Mouse (Mus musculus) midbrain, embryonic 13.5 days (tissue): ENCODE results near the gene Rap1gap. TPM values are rescaled to one million over a fixed set of nuclear protein-coding genes. Genes with fewer than 3 reads are reported as not detected.

Experiments used
- ATAC-seq: fragments of 200-750 bp; cut with Nextera tagmentation; 2 replicates; pipeline ENCODE4 v1.8.0; 2017; ENCODE audit warnings: mild to moderate bottlenecking, moderate TSS enrichment, moderate library complexity
- H3K27ac ChIP-seq: fragments of 300-500 bp; sonication (generic); 2 replicates; pipeline ENCODE4 v1.5.1; 2015; ENCODE audit warnings: inconsistent platforms, mild to moderate bottlenecking, moderate library complexity
- H3K27me3 ChIP-seq: fragments of 300-500 bp; sonication (generic); 2 replicates; pipeline ENCODE4 v1.6.1; 2015; ENCODE audit warnings: mild to moderate bottlenecking, inconsistent platforms
- H3K36me3 ChIP-seq: fragments of 300-500 bp; sonication (generic); 2 replicates; pipeline ENCODE4 v1.6.1; 2015; ENCODE audit warnings: mild to moderate bottlenecking, inconsistent platforms
- H3K4me1 ChIP-seq: fragments of 300-500 bp; sonication (generic); replicated peaks from 2 replicates; pipeline ENCODE4 v1.6.1; 2015; ENCODE audit warnings: inconsistent platforms
- H3K4me2 ChIP-seq: fragments of 300-500 bp; sonication (generic); replicated peaks from 2 replicates; pipeline ENCODE4 v1.6.1; 2015; ENCODE audit warnings: moderate library complexity, mild to moderate bottlenecking, inconsistent platforms
- H3K4me3 ChIP-seq: fragments of 300-500 bp; sonication (generic); replicated peaks from 2 replicates; pipeline ENCODE4 v1.5.1; 2015; ENCODE audit warnings: mild to moderate bottlenecking, inconsistent platforms
- H3K9ac ChIP-seq: fragments of 300-500 bp; sonication (generic); replicated peaks from 2 replicates; pipeline ENCODE4 v1.6.1; 2015; ENCODE audit warnings: mild to moderate bottlenecking, inconsistent platforms
- H3K9me3 ChIP-seq: fragments of 300-500 bp; sonication (generic); 2 replicates; pipeline ENCODE4 v1.6.1; 2016; ENCODE audit warnings: mild to moderate bottlenecking, inconsistent platforms
- WGBS: fragments of 180-500 bp; shearing (Covaris S2); methylation state at CpG from one replicate; pipeline ENCODE4 v1.1.7; 2015; 5-methylcytosine and 5-hydroxymethylcytosine counted together
- polyA plus RNA-seq: library from polyadenylated mRNA; unstranded; fragments of >200 nt; fragmentation: Nextera tagmentation; extraction: Ambion mirVana; gene quantifications from 2 replicates; pipeline ENCODE4 v1.2.1, GENCODE M21; 2015

Rap1gap gene
- polyA plus RNA-seq, 1 experiment from 2014 or later, result 30.4 TPM

- peak overlapping the region; percentile 87 for H3K4me2 ChIP-seq
- H3K36me3 ChIP-seq, result no peaks in the 10 kb centered on the region
- WGBS, result 11% methylated on average over 15 of the region's 15 CpGs
- H3K9ac ChIP-seq, result peak overlapping the region; percentile 84
- peaks cover 52% of the 10 kb centered on the region for H3K4me1 ChIP-seq
- peak; percentile 61 for ATAC-seq
- H3K4me3 ChIP-seq, result peak overlapping the region; percentile 64
- H3K9me3 ChIP-seq, result no peaks in the 10 kb centered on the region
- peaks cover 28% of the 10 kb centered on the region; the same call in 1 of the 2 replicates for H3K27me3 ChIP-seq
- no peak overlapping the region for H3K27ac ChIP-seq
Measured at GRCm38 (mm10) chr4:137664980-137665675, 602 bp downstream of the Rap1gap start.

- no peak for ATAC-seq
- Histone ChIP-seq H3K4me3 (no peak overlapping the region; the same call in 1 of the 2 replicates), H3K36me3 (no peaks in the 10 kb centered on the region), H3K27ac (no peak overlapping the region), H3K4me1 (peaks cover 45% of the 10 kb centered on the region), H3K4me2 (peak overlapping the region; percentile 87), H3K27me3 (peaks cover 28% of the 10 kb centered on the region; the same call in 1 of the 2 replicates), H3K9me3 (no peaks in the 10 kb centered on the region), H3K9ac (no peak overlapping the region)
- 89% methylated on average over 5 of the region's 5 CpGs for WGBS
Measured at GRCm38 (mm10) chr4:137665791-137666190, 1.3 kb downstream of the Rap1gap start.

- H3K4me3 ChIP-seq, result no peak overlapping the region
- H3K9me3 ChIP-seq, result no peaks in the 10 kb centered on the region
- H3K27ac ChIP-seq, result no peak overlapping the region
- no peak for ATAC-seq
- H3K36me3 ChIP-seq, result no peaks in the 10 kb centered on the region
- H3K27me3 ChIP-seq, result peaks cover 28% of the 10 kb centered on the region; the same call in 1 of the 2 replicates
- no peak overlapping the region for H3K9ac ChIP-seq
- peaks cover 41% of the 10 kb centered on the region for H3K4me1 ChIP-seq
- H3K4me2 ChIP-seq, result no peak overlapping the region
- 59% methylated on average over 5 of the region's 5 CpGs for WGBS
Measured at GRCm38 (mm10) chr4:137666283-137666957, 1.9 kb downstream of the Rap1gap start.

- Histone ChIP-seq H3K9me3 (no peaks in the 10 kb centered on the region), H3K36me3 (no peaks in the 10 kb centered on the region), H3K4me2 (no peak overlapping the region), H3K4me1 (peaks cover 36% of the 10 kb centered on the region), H3K9ac (peak overlapping the region; percentile 11; the same call in 1 of the 2 replicates), H3K27ac (no peak overlapping the region; the same call in 1 of the 2 replicates), H3K4me3 (no peak overlapping the region), H3K27me3 (peaks cover 28% of the 10 kb centered on the region; the same call in 1 of the 2 replicates)
- no peak for ATAC-seq
- WGBS, result 70% methylated on average over 8 of the region's 8 CpGs
Measured at GRCm38 (mm10) chr4:137666958-137667345, 2.4 kb downstream of the Rap1gap start.

GRCm38 (mm10) chr4:137667747-137668146 is 3.2 kb downstream of the Rap1gap start:
- Histone ChIP-seq H3K27ac (no peak overlapping the region), H3K9me3 (no peaks in the 10 kb centered on the region), H3K4me1 (peaks cover 35% of the 10 kb centered on the region), H3K27me3 (peaks cover 28% of the 10 kb centered on the region; the same call in 1 of the 2 replicates), H3K36me3 (no peaks in the 10 kb centered on the region), H3K4me2 (no peak overlapping the region), H3K9ac (no peak overlapping the region), H3K4me3 (no peak overlapping the region)
- no peak for ATAC-seq
- WGBS, result 50% methylated on average over 5 of the region's 5 CpGs

- Histone ChIP-seq H3K4me1 (peaks cover 18% of the 10 kb centered on the region), H3K27ac (no peak overlapping the region), H3K27me3 (peaks cover 5% of the 10 kb centered on the region), H3K4me3 (no peak overlapping the region), H3K4me2 (no peak overlapping the region), H3K36me3 (no peaks in the 10 kb centered on the region), H3K9me3 (no peaks in the 10 kb centered on the region), H3K9ac (no peak overlapping the region)
- WGBS, result 79% methylated on average over 13 of the region's 13 CpGs
- no peak for ATAC-seq
Measured at GRCm38 (mm10) chr4:137671711-137672500, 7.4 kb downstream of the Rap1gap start.

GRCm38 (mm10) chr4:137675566-137675965 is 11.0 kb downstream of the Rap1gap start:
- no peak overlapping the region for H3K27ac ChIP-seq
- WGBS, result 61% methylated on average over 7 of the region's 7 CpGs
- no peak overlapping the region for H3K4me2 ChIP-seq
- H3K27me3 ChIP-seq, result peaks cover 23% of the 10 kb centered on the region
- ATAC-seq, result no peak
- H3K4me3 ChIP-seq, result no peak overlapping the region
- no peaks in the 10 kb centered on the region for H3K9me3 ChIP-seq
- H3K4me1 ChIP-seq, result peaks cover 14% of the 10 kb centered on the region
- no peaks in the 10 kb centered on the region for H3K36me3 ChIP-seq
- no peak overlapping the region for H3K9ac ChIP-seq

GRCm38 (mm10) chr4:137676057-137676456 is 11.5 kb downstream of the Rap1gap start:
- Histone ChIP-seq H3K27me3 (peaks cover 27% of the 10 kb centered on the region), H3K4me2 (0 out of 2 replicates have a peak overlapping the region, but pooled peaks have one; percentile 13), H3K27ac (no peak overlapping the region), H3K36me3 (no peaks in the 10 kb centered on the region), H3K4me3 (no peak overlapping the region), H3K4me1 (peaks cover 18% of the 10 kb centered on the region), H3K9me3 (no peaks in the 10 kb centered on the region), H3K9ac (no peak overlapping the region)
- ATAC-seq, result peak; percentile 21; the same call in 1 of the 2 replicates
- WGBS, result 10% methylated on average over 11 of the region's 11 CpGs

GRCm38 (mm10) chr4:137676700-137677484 is 12.4 kb downstream of the Rap1gap start:
- Histone ChIP-seq H3K36me3 (no peaks in the 10 kb centered on the region), H3K27ac (no peak overlapping the region), H3K9me3 (no peaks in the 10 kb centered on the region), H3K4me3 (no peak overlapping the region), H3K27me3 (peaks cover 31% of the 10 kb centered on the region), H3K9ac (no peak overlapping the region), H3K4me2 (no peak overlapping the region), H3K4me1 (peaks cover 27% of the 10 kb centered on the region)
- ATAC-seq, result no peak
- 66% methylated on average over 13 of the region's 13 CpGs for WGBS

- H3K27me3 ChIP-seq, result peaks cover 40% of the 10 kb centered on the region
Measured at GRCm38 (mm10) chr4:137677906-137678305, 13.4 kb downstream of the Rap1gap start.

GRCm38 (mm10) chr4:137678568-137678967 is 14.0 kb downstream of the Rap1gap start:
- H3K9ac ChIP-seq, result no peak overlapping the region
- peaks cover 33% of the 10 kb centered on the region for H3K4me1 ChIP-seq
- H3K27ac ChIP-seq, result no peak overlapping the region
- no peak overlapping the region for H3K4me2 ChIP-seq
- 81% methylated on average over 9 of the region's 9 CpGs for WGBS
- no peaks in the 10 kb centered on the region for H3K9me3 ChIP-seq
- ATAC-seq, result no peak
- no peaks in the 10 kb centered on the region for H3K36me3 ChIP-seq
- H3K27me3 ChIP-seq, result peaks cover 47% of the 10 kb centered on the region
- no peak overlapping the region for H3K4me3 ChIP-seq

More at GRCm38 (mm10) chr4:137677906-137678305, 13.4 kb downstream of the Rap1gap start:
- Histone ChIP-seq H3K4me1 (peaks cover 33% of the 10 kb centered on the region), H3K9me3 (no peaks in the 10 kb centered on the region), H3K4me2 (no peak overlapping the region), H3K36me3 (no peaks in the 10 kb centered on the region), H3K27ac (no peak overlapping the region), H3K9ac (no peak overlapping the region), H3K4me3 (no peak overlapping the region)
- ATAC-seq, result no peak
- 91% methylated on average over 5 of the region's 5 CpGs for WGBS
